Mouse (Mus musculus): ENCODE results near the gene Sf3a2.

Sf3a2 gene

DNA sequence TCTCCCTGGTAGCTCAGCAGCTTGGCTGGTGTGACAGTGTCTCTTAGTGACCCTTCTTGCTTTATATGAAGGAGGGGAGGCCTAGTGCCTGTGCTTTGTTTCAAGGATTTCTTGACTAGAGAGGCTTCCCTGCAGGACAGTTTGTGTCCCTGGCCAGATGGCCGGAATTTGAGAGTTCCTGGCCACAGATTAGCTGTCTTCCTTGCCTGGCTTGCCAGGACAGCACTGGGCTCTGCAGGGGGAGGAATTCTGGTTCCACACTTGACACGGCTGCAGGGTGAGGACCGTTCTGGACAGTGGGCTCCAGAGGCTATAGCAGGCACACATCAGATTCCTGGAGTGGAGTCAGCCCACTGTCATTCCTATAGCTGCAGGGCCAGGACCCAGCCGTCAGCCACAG lies 22.3 kb upstream of the Sf3a2 start:
- DNase-seq (ENCODE audit: low spot score in 2 of 2), result no peak

- no peak for DNase-seq (ENCODE audit: low spot score in 2 of 2)
Observed at GRCm38 (mm10) chr10:80776358-80776869, 21.6 kb upstream of the Sf3a2 start.

GRCm38 (mm10) chr10:80777123-80777522 lies 20.9 kb upstream of the Sf3a2 start:
- no peak for DNase-seq (ENCODE audit: low spot score in 2 of 2)

GRCm38 (mm10) chr10:80779565-80779964 lies 18.4 kb upstream of the Sf3a2 start:
- DNase-seq (ENCODE audit: low spot score in 2 of 2), result no peak

DNA sequence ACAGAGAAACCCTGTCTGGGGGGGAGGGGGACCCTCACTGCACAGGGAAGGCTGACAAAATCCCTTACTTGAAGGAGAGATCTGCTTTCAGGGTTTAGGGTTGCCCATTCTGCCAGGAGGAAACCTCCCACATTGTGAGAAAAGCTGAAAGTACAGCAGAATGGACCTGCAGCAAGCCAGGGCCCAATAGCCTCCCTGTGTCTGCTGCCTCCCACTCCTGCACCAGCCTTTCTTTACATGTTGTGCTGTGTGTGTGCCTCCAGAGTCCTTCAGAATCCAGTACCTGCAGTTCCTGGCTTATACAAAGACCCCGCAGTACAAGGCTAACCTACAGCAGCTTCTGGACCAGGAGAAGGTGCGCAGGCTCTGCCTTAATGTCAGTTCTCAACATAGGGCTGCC lies 13.7 kb upstream of the Sf3a2 start:
- no peak for DNase-seq (ENCODE audit: low spot score in 2 of 2)

GRCm38 (mm10) chr10:80784871-80785270 lies 13.1 kb upstream of the Sf3a2 start:
- DNase-seq (ENCODE audit: low spot score in 2 of 2), result no peak

DNA sequence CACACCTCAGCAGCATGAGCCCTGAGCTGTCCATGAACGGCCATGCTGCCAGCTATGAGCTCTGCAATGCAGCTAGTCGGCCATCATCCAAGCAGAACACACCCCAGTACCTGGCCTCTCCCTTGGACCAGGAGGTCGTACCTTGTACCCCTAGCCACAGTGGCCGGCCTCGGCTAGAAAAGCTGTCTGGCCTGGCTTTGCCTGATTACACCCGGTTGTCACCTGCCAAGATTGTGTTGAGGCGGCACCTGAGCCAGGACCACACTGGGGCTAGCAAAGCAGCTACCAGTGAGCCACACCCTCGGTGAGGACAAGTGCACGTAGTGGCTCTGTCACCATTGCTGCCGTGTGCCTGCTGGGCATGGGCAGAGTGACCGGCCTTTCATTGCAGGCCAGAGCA lies 12.0 kb upstream of the Sf3a2 start:
- no peak for DNase-seq (ENCODE audit: low spot score in 2 of 2)

DNA sequence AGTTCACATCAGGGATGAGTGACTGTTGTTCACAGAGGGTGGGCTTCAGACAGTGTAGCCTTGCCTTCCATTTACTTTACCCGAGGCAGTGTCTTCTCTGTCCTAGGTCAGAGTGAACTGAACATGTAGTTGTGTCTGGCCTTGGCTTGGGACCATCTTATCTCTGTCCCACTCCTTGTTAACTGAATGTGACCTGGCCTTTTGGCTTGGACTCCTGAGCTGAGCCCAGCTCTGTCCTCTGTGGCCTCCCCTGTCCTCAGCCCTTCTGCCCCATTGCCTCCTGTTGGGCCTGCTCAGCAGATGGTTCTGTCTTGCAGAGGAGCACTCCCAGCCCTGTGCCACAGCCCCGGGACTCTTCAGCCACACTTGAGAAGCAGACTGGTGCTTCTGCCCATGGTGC lies 10.5 kb upstream of the Sf3a2 start:
- no peak for DNase-seq (ENCODE audit: low spot score in 2 of 2)

GRCm38 (mm10) chr10:80790761-80791404 lies 7.1 kb upstream of the Sf3a2 start:
- DNase-seq (ENCODE audit: low spot score in 2 of 2), result no peak

DNA sequence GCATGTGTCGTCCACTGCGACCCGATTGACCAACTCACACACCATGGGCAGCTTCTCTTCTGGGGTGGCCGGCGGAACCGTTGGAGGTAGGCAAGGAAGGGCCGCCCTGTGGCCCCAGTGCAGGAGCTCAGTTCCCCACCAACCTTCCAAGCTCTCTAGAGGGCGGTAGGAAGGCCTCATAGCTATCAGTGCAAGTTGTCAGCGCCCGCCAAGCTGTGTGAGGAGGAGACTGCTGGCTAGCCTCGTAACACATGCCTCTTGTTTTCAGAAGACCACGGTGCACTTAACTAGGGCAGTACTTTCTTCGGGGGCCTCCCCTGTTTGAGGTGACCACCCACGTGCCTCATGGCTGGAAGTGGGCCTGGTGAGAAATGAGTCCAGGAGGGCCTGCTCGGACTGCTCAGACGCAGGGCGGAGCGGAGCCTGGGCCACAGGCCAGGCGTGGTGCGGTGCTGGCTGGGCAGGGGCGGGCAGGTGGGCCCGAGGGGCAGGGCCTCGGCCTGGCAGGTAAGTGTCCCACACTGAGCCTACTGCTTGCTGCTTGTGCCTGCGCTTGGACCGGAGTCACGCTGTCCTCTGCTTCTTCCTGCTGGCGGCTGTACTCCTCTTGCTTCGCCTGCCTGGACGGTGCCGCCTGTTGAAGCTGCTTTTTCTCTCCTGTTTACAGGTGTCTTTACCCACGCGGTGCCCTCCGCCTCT lies 6.4 kb upstream of the Sf3a2 start:
- no peak for DNase-seq (ENCODE audit: low spot score in 2 of 2)

DNA sequence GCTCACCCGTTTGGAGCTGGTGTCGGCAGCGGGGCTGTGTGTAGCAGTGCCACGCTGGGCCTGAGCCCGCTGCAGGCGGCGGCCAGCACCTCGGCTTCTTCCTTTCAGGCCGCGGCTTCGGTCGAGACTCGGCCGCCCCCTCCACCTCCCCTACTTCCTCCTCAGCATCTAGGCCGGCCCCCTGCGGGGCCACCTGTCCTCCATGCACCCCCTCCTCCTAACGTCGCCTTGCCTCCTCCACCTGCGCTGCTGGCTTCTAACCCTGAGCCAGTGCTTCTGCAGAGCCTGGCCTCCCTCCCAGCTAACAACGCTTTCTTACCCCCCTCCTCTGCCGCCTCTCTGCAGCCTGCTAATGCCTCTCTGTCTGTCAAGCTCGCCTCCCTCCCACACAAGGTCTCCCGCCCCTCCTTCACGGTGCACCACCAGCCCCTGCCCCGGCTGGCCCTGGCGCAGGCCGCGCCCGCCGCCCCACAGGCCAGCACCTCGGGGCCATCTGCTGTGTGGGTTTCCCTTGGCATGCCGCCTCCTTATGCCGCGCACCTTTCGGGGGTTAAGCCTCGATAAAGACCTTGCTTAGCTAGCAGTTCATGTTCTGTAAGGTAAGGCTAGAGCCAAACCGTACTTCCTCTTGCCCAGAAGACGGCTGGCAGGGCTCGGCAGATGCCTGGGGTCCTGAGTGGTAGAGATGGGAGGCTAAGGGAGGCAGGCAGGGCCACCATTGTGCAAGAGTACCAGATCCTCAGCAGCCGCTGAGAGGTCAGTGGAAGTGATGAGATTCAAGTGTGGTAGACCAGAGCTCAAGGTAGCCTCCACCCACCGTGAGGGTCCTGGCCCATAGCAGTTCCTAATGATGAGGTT lies 5.6 kb upstream of the Sf3a2 start:
- DNase-seq (ENCODE audit: low spot score in 2 of 2), result peak in 1 of 2 experiments; percentile 35

DNA sequence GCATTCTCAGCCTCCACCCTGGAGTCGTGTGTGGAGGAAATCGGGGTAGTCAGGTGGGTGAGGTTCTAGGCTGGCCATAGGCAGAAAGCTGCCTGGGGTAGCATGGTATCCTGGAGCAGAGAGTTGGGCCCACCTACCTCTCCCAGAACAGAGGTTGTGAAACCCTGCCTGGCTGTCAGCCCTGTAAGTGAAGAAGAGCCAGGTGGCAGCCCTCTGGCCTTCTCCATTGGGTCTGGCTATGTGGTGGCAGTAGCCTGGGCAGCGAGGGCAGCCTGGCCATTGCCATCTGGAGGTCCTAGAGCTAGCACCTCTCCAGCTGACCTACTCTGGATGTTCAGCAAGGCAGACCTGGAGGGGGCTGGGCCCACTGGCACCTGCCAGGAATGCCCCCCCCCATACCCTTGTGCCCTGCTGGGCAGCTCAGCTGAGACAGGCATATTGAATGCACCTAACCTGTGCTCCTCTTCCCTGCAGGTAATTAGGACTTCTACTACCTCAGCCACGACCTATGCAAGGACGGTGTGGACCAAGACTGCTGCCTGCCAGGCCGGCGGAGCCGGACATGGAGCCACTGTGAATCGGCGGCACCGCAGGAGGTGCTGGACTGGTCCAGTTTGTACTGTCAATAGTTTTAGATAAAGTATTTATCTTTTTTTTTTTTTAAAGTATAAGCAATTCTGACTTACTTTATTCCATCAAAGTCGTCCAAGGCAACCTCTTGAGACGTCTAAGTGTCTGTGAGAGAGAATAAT lies 4.8 kb upstream of the Sf3a2 start:
- DNase-seq (ENCODE audit: low spot score in 2 of 2), result no peak

GRCm38 (mm10) chr10:80793803-80794202 lies 4.2 kb upstream of the Sf3a2 start:
- DNase-seq (ENCODE audit: low spot score in 2 of 2), result no peak

- no peak for DNase-seq (ENCODE audit: low spot score in 2 of 2)
Observed at GRCm38 (mm10) chr10:80794750-80795149, 3.2 kb upstream of the Sf3a2 start.

- DNase-seq (ENCODE audit: low spot score in 2 of 2), result no peak
Observed at GRCm38 (mm10) chr10:80796307-80796848, 1.6 kb upstream of the Sf3a2 start.

- no peak for DNase-seq (ENCODE audit: low spot score in 2 of 2)
Observed at GRCm38 (mm10) chr10:80797186-80798149, 530 bp upstream of the Sf3a2 start.

DNA sequence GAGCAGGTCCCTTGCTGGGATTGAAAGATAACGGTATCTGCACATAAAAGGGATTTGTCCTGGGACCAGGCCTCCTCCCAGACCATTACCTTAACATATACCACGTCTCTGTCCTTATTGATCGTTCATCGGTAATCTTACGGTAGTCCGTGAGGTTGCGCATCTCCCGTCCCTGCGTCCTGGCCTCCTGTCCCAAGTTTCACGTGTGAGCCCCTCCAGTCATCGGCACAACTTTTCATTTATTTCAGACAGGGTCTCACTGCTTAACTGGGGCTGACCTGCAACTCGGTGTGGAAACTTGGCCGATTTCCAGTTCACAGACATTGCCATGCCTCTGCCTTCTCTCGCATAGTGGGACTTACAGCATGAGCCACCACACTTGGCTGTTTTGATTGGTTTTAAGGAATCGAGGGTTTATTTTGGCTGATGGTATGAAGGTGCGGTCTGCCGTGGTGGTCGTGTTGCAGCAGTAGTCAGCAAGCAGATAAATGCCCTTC lies 1.1 kb downstream of the Sf3a2 start:
- no peak for DNase-seq (ENCODE audit: low spot score in 2 of 2)

GRCm38 (mm10) chr10:80802204-80802912 lies 4.4 kb downstream of the Sf3a2 start:
- no peak for DNase-seq (ENCODE audit: low spot score in 2 of 2)

DNA sequence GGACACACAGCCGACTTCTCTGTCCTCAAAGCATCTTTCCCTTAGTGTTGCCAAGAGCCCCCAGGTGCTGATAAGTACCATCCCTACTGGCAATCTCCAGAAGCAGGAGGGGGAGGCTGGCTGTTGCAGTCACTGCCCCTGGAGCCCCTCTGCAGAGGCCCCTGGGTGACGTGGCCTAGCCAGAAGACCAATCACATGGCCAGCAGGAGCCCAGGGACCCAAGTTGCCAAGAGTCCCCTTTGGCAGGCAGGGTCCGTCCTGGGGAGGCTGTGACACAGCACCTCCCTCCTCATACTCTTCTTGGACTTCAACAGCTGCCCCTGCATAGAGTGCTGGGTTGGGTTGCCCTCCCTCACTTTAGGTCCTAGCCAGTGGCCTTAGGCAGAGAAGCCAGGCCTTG lies 5.0 kb downstream of the Sf3a2 start:
- DNase-seq (ENCODE audit: low spot score in 2 of 2), result no peak

Data from urinary bladder, postnatal 4 days (tissue).